Mouse (Mus musculus): Measurements from ENCODE around the gene Kcnk5.

DNA sequence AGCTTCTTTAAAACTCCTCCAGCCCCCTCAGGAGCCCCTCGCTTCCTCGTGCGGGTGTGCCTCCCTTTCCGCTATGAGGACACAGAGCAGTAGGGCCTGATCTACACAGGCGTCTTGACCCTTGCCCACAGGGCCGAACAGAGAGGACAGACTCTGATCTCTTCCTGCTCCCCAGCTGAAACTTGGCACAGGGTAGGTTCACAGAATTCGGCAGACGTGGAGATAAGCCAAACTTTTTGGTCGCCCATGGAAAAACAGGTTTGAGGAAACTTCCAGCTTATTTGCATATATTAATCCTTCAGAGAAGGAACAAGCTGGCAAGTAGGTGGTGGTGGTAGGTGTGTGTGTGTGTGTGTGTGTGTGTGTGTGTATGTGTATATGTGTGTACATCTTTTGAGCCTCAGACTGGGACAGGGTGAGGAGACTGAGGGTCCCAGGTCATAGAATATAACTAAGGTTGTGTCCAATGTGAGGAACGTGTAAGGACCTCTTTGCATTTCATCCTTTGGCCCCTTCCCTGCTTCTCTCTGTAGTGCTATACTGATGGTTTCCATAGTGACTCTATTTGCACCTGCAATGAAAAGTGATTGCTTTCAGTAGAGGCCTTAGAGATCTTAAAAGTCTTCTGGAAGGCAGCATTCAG is 43.1 kb upstream of the Kcnk5 start:
- TF ChIP-seq CTCF (IDR thresholded peaks at IDR 0.05; ENCODE audit: borderline replicate concordance, control insufficient read depth, extremely low read depth, insufficient read depth, low read length, poor library complexity) (no peak), POLR2A (IDR thresholded peaks at IDR 0.05; ENCODE audit: control insufficient read depth, extremely low read depth, insufficient read depth, low read length, poor library complexity) (no peak)

Measured in thymus, adult 2 months (tissue).